Mouse (Mus musculus) thymus, postnatal 10 days (tissue): ENCODE results near the gene 4930451I11Rik.

Experiments used
- DNase-seq, 2 experiments: peaks; one replicate each; pipeline ENCODE4 v3.0.0; 2021; ENCODE audit warnings: low spot score in 2 of 2

The 4930451I11Rik gene

GRCm38 (mm10) chr7:126833294-126833693 is 1.9 kb upstream of the 4930451I11Rik start:
- no peak for DNase-seq

- DNase-seq: peak; percentile 74 to 86
Observed at GRCm38 (mm10) chr7:126832036-126832598, 678 bp upstream of the 4930451I11Rik start.

- no peak for DNase-seq
Observed at GRCm38 (mm10) chr7:126825952-126826351, 5.5 kb downstream of the 4930451I11Rik start.

GRCm38 (mm10) chr7:126825403-126825802 is 6.0 kb downstream of the 4930451I11Rik start:
- DNase-seq: no peak

- DNase-seq: no peak
Observed at GRCm38 (mm10) chr7:126823940-126824339, 7.5 kb downstream of the 4930451I11Rik start.

- no peak for DNase-seq
Observed at GRCm38 (mm10) chr7:126823202-126823711, 8.2 kb downstream of the 4930451I11Rik start.

- DNase-seq: no peak
Observed at GRCm38 (mm10) chr7:126822741-126823140, 8.7 kb downstream of the 4930451I11Rik start.

- peak; percentile 40 to 80 for DNase-seq
Observed at GRCm38 (mm10) chr7:126821835-126822511, 9.5 kb downstream of the 4930451I11Rik start.

- DNase-seq: no peak
Observed at GRCm38 (mm10) chr7:126818818-126819217, 12.6 kb downstream of the 4930451I11Rik start.

GRCm38 (mm10) chr7:126817595-126817994 is 13.8 kb downstream of the 4930451I11Rik start:
- no peak for DNase-seq

GRCm38 (mm10) chr7:126816494-126816893 is 14.9 kb downstream of the 4930451I11Rik start:
- DNase-seq: no peak

- DNase-seq: no peak
Observed at GRCm38 (mm10) chr7:126815726-126816222, 15.7 kb downstream of the 4930451I11Rik start.

GRCm38 (mm10) chr7:126809723-126810369 is 21.6 kb downstream of the 4930451I11Rik start:
- no peak for DNase-seq

GRCm38 (mm10) chr7:126808703-126809455 is 22.6 kb downstream of the 4930451I11Rik start:
- DNase-seq: peak in 1 of 2 experiments; percentile 33

- DNase-seq: no peak
Observed at GRCm38 (mm10) chr7:126807405-126807804, 24.0 kb downstream of the 4930451I11Rik start.

GRCm38 (mm10) chr7:126806956-126807355 is 24.5 kb downstream of the 4930451I11Rik start:
- no peak for DNase-seq

- DNase-seq: no peak
Observed at GRCm38 (mm10) chr7:126803751-126804150, 27.7 kb downstream of the 4930451I11Rik start.

GRCm38 (mm10) chr7:126803181-126803580 is 28.3 kb downstream of the 4930451I11Rik start:
- no peak for DNase-seq

- DNase-seq: no peak
Observed at GRCm38 (mm10) chr7:126802134-126802889, 29.1 kb downstream of the 4930451I11Rik start.

GRCm38 (mm10) chr7:126801057-126801422 is 30.4 kb downstream of the 4930451I11Rik start:
- no peak for DNase-seq
